Mouse (Mus musculus) erythroblast, embryonic 14.5 days (primary cell): ENCODE results near the gene Gnb2. TPM values are rescaled to one million over a fixed set of nuclear protein-coding genes. Genes with fewer than 3 reads are reported as not detected.

ENCODE experiments used
- H3K27me3 ChIP-seq: 2 replicates; pipeline ENCODE4 v1.6.1; 2012; ENCODE audit warnings: inconsistent platforms; ENCODE audit not compliant: control insufficient read depth
- H3K36me3 ChIP-seq: 2 replicates; pipeline ENCODE4 v1.6.1; 2012; ENCODE audit warnings: mild to moderate bottlenecking, inconsistent platforms; ENCODE audit not compliant: control insufficient read depth
- H3K4me1 ChIP-seq: 2 replicates; pipeline ENCODE4 v1.6.1; 2012; ENCODE audit warnings: inconsistent platforms; ENCODE audit not compliant: control insufficient read depth
- H3K4me3 ChIP-seq: replicated peaks from 2 replicates; pipeline ENCODE3; 2012; ENCODE audit warnings: moderate library complexity, mild to moderate bottlenecking, inconsistent platforms
- H3K9me3 ChIP-seq: 2 replicates; pipeline ENCODE4 v1.6.1; 2012; ENCODE audit warnings: low read length, inconsistent platforms, mixed read lengths; ENCODE audit not compliant: control insufficient read depth
- GATA1 ChIP-seq: IDR thresholded peaks from 2 replicates; pipeline ENCODE4 v1.6.1; 2012; ENCODE audit warnings: low read length, inconsistent platforms, mixed read lengths
- TAL1 ChIP-seq: IDR thresholded peaks from 3 replicates; pipeline ENCODE4 v1.6.1; 2012; ENCODE audit warnings: low read length, inconsistent platforms, mixed read lengths
- polyA plus RNA-seq: library from polyadenylated mRNA; stranded (reverse); fragments of >175 nt; gene quantifications from 2 replicates; pipeline ENCODE4 v1.2.3, GENCODE M21; 2012

Gnb2 gene
- polyA plus RNA-seq: 59.2 and 65.3 TPM in 2 replicates

- Histone ChIP-seq H3K4me1 (peaks cover 51% of the 10 kb centered on the region), H3K27me3 (peaks cover 13% of the 10 kb centered on the region), H3K36me3 (peaks cover 26% of the 10 kb centered on the region), H3K4me3 (peak within 1 kb of the TSS; percentile 89), H3K9me3 (no peaks in the 10 kb centered on the region)
- TF ChIP-seq GATA1: no peak
- no peak for TF ChIP-seq TAL1
Observed at GRCm38 (mm10) chr5:137533117-137533827, at the start of gene Gnb2, which contains the start of gene Epo. Gene Gnb2, minus strand, starts transcription at chr5:137533510. Gene Epo, minus strand, starts transcription at chr5:137533242.

GRCm38 (mm10) chr5:137582702-137583101, 49.4 kb upstream of the Gnb2 start:
- H3K36me3 ChIP-seq: peaks cover 96% of the 10 kb centered on the region

GRCm38 (mm10) chr5:137580246-137580645, 46.9 kb upstream of the Gnb2 start:
- no peak overlapping the region for H3K4me3 ChIP-seq
- H3K27me3 ChIP-seq: peaks cover 2% of the 10 kb centered on the region; the same call in 1 of the 2 replicates
- peaks cover 93% of the 10 kb centered on the region for H3K36me3 ChIP-seq
- H3K9me3 ChIP-seq: no peaks in the 10 kb centered on the region
- H3K4me1 ChIP-seq: peaks cover 26% of the 10 kb centered on the region
- TF ChIP-seq TAL1 (no peak), GATA1 (no peak)

More at GRCm38 (mm10) chr5:137582702-137583101, 49.4 kb upstream of the Gnb2 start:
- Histone ChIP-seq H3K27me3 (peaks cover 2% of the 10 kb centered on the region; the same call in 1 of the 2 replicates), H3K4me3 (no peak overlapping the region), H3K9me3 (peaks cover 13% of the 10 kb centered on the region), H3K4me1 (peaks cover 26% of the 10 kb centered on the region)
- no peak for TF ChIP-seq GATA1
- no peak for TF ChIP-seq TAL1

GRCm38 (mm10) chr5:137574470-137574901, 41.2 kb upstream of the Gnb2 start:
- H3K36me3 ChIP-seq: peaks cover 79% of the 10 kb centered on the region
- peak overlapping the region; percentile 15 for H3K4me3 ChIP-seq
- no peaks in the 10 kb centered on the region; the same call in 1 of the 2 replicates for H3K27me3 ChIP-seq
- TF ChIP-seq TAL1 (no peak), GATA1 (no peak)
- peaks cover 63% of the 10 kb centered on the region for H3K4me1 ChIP-seq
- H3K9me3 ChIP-seq: no peaks in the 10 kb centered on the region

- Histone ChIP-seq H3K36me3 (peaks cover 46% of the 10 kb centered on the region), H3K9me3 (no peaks in the 10 kb centered on the region; the same call in 1 of the 2 replicates), H3K4me1 (peaks cover 74% of the 10 kb centered on the region), H3K27me3 (no peaks in the 10 kb centered on the region; the same call in 1 of the 2 replicates), H3K4me3 (peak overlapping the region; percentile 91)
- peak; percentile 79 for TF ChIP-seq GATA1
- TF ChIP-seq TAL1: peak; percentile 44; the same call in 2 of the 3 replicates
Observed at GRCm38 (mm10) chr5:137570691-137571586, 37.6 kb upstream of the Gnb2 start.

- H3K4me3 ChIP-seq: peak overlapping the region; percentile 91
- peaks cover 74% of the 10 kb centered on the region for H3K4me1 ChIP-seq
- no peaks in the 10 kb centered on the region; the same call in 1 of the 2 replicates for H3K27me3 ChIP-seq
- no peaks in the 10 kb centered on the region; the same call in 1 of the 2 replicates for H3K9me3 ChIP-seq
- H3K36me3 ChIP-seq: peaks cover 38% of the 10 kb centered on the region
- TF ChIP-seq GATA1: no peak
Observed at GRCm38 (mm10) chr5:137570181-137570580, 36.9 kb upstream of the Gnb2 start.

GRCm38 (mm10) chr5:137569665-137570064, 36.4 kb upstream of the Gnb2 start, which contains the start of gene Tfr2:
Gene Tfr2, plus strand, starts transcription at chr5:137569840.
- Histone ChIP-seq H3K9me3 (no peaks in the 10 kb centered on the region; the same call in 1 of the 2 replicates), H3K27me3 (no peaks in the 10 kb centered on the region; the same call in 1 of the 2 replicates), H3K4me1 (peaks cover 70% of the 10 kb centered on the region), H3K4me3 (peak within 1 kb of the TSS; percentile 91), H3K36me3 (peaks cover 33% of the 10 kb centered on the region)
- TF ChIP-seq TAL1: no peak
- TF ChIP-seq GATA1: no peak

- H3K9me3 ChIP-seq: no peaks in the 10 kb centered on the region; the same call in 1 of the 2 replicates
- peaks cover 63% of the 10 kb centered on the region for H3K4me1 ChIP-seq
- TF ChIP-seq TAL1 (no peak), GATA1 (no peak)
- H3K4me3 ChIP-seq: peak overlapping the region; percentile 91
- H3K36me3 ChIP-seq: peaks cover 27% of the 10 kb centered on the region
- H3K27me3 ChIP-seq: no peaks in the 10 kb centered on the region
Observed at GRCm38 (mm10) chr5:137569031-137569430, 35.7 kb upstream of the Gnb2 start.
